Mouse (Mus musculus) CD4-positive naive resting alpha-beta T cell, adult 76 days (primary cell): Measurements from ENCODE around the gene Fgf2. TPM values are rescaled to one million over a fixed set of nuclear protein-coding genes. Genes with fewer than 3 reads are reported as not detected.

ENCODE experiments used
- total RNA-seq: library from RNA; stranded (reverse); gene quantifications from one replicate; pipeline ENCODE4 v1.2.4, GENCODE M21; 2023

Fgf2 gene
- total RNA-seq = 1.5 TPM

DNA sequence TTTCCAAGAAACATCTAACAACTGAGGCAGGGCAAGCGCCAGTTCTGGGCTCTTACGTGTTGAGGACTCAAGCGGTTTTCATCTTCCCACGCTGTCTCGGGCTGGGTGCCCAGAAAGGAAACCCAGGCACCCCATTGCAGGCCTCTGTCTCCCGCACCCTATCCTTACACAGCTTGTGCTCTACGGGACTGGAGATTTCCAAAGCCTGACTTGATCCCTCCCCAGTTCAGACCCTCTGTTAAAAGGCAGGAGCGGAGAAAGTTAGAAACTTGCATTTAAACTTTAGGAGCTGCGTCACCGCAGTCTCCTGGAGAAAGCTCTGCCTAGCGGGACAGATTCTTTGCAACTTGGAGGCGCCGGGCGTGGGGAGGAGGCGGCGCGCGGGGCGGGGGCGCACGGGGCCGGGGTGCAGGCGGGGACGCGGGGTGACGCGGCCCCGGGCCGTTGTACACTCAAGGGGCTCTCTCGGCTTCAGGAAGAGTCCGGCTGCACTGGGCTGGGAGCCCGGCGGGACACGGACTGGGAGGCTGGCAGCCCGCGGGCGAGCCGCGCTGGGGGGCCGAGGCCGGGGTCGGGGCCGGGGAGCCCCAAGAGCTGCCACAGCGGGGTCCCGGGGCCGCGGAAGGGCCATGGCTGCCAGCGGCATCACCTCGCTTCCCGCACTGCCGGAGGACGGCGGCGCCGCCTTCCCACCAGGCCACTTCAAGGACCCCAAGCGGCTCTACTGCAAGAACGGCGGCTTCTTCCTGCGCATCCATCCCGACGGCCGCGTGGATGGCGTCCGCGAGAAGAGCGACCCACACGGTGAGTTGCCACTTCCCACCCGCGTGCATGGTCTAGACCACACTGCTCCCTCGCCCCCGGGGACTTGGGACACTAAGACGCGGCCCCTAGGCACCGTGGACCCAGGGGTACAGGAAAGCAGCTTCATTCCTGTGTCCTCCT, at the start of gene Fgf2:
Gene Fgf2 (plus strand): TSS at position 126 of the 945 bp plus-strand sequence.

DNA sequence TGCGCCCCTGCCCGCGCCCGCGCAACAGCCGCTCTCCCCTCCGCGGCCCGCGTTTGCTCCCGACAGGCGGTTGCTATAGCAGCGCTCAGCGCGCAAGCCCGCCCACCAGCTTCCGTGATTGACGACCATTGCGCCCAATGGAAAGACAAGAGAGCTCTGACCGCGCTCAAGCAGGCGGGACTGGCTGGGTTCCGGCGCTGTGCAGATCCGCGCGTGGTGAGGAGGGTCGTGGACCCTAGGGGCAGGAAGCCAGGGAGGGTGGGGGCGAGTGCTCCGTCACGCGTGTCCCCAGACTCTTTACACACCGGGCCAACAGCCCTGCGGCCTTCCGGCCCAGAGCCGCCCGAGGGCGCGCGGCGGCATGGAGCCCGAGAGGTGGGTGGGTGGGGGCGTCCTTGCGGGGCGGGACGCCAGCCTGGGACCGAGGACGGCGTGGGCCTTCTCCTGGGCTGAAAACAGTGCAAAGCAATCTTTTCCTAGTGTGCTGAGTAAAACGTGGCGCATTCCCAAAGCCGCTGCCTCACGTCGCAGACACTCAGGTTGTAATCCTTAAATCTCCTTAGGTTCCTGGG, 35.7 kb upstream of the Fgf2 start, which contains the start of the genes Bbs12 and Cetn4:
Gene Bbs12 (plus strand): TSS at position 185 of the 572 bp plus-strand sequence.
Gene Cetn4 (minus strand): TSS at position 339 of the 572 bp plus-strand sequence.

DNA sequence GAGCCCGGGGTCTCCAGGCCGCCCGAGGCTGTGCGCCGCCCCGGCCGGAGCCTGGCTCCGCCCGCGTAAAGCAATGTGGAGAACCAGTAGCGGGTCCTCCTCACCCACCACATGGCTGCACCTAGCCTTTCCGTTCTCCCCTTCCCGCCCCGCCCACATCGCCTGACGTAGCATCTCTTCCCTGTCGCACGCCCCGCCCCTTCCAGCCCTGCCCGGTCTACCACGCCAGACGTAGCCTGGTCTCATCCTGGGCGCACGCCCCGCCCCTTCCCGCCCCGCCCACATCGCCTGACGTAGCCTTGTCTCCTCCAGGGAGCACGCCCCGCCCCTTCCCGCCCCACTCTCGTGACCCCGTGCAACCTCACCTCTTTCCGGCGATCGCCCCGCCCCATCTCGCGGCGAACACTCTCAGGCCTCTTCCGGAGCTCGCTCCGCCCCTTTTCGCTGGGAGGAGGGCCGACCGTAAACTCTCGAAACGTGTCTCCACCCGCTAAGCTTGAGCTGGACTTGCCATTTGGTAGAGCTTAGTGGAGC, 71.4 kb downstream of the Fgf2 start, which contains the start of gene Spata5:
Gene Spata5 (plus strand): TSS at position 439 of the 534 bp plus-strand sequence.

DNA sequence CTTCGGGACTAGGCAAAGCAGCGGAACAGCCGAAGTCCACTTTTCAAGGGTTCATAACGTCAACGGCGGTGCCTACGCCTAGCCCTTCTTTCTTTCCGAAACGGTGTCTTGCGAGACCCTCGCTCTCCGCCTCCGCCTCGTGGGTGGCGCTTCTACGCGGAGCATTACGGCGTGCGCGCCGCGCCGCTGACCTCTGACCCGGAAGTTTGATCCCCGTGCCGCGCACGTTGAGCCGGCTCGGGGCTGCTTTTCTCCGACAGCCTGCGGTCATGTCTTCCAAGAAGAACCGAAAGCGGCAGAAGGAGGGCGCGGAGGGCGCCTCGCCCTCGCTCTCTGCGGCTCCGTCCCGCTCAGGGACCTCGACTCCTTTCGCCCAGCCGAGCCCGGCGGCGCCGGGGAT, 71.9 kb downstream of the Fgf2 start, which contains the start of gene Nudt6:
Gene Nudt6 (minus strand): TSS at position 140 of the 400 bp plus-strand sequence.

Other genes with a start within 250 kb of the Fgf2 start
- not detected for gene Il2, start 222.4 kb upstream of the Fgf2 start, total RNA-seq
- gene Il21, start 115.7 kb upstream of the Fgf2 start, total RNA-seq = not detected
- 2.2 TPM for gene Bbs12, start 35.8 kb upstream of the Fgf2 start, total RNA-seq
- not detected for gene Cetn4, start 35.6 kb upstream of the Fgf2 start, total RNA-seq
- 79.3 TPM for gene Spata5, start 71.5 kb downstream of the Fgf2 start, total RNA-seq
- 22.4 TPM for gene Nudt6, start 71.9 kb downstream of the Fgf2 start, total RNA-seq